Mouse (Mus musculus) heart, postnatal 0 days (tissue): ENCODE data around the gene Ush1g.

Source experiments
- CTCF ChIP-seq: IDR thresholded peaks from 2 replicates; pipeline ENCODE4 v1.5.1; 2016; ENCODE audit warnings: antibody characterized with exemption, control low read depth, low read depth
- EP300 ChIP-seq: IDR thresholded peaks from 2 replicates; pipeline ENCODE4 v1.6.1; 2016; ENCODE audit warnings: antibody characterized with exemption, low read depth

- TF ChIP-seq CTCF = no peak
- TF ChIP-seq EP300 = no peak
Observed at GRCm38 (mm10) chr11:115334531-115334930, 12.7 kb upstream of the Ush1g start, which contains the start of gene Otop3.
